Mouse (Mus musculus) kidney, adult 8-10 months (tissue): ENCODE data around the gene Cdh15.

ENCODE experiments used
- DNase-seq, 2 experiments: peaks; one replicate each; pipeline ENCODE4 v3.0.0; 2022

Cdh15 gene

GRCm38 (mm10) chr8:122844161-122844560 is 3.6 kb upstream of the Cdh15 start:
- DNase-seq, result no peak

GRCm38 (mm10) chr8:122845662-122846061 is 2.1 kb upstream of the Cdh15 start:
- DNase-seq, result no peak

- DNase-seq, result no peak
These were observed 1.6 kb downstream of the Cdh15 start for GRCm38 (mm10) chr8:122849152-122849910.

- DNase-seq, result no peak
These were observed 3.0 kb downstream of the Cdh15 start for GRCm38 (mm10) chr8:122850641-122851240.

GRCm38 (mm10) chr8:122851692-122852545 is 4.2 kb downstream of the Cdh15 start:
- DNase-seq, result no peak

GRCm38 (mm10) chr8:122852546-122852905 is 4.8 kb downstream of the Cdh15 start:
- no peak for DNase-seq

- no peak for DNase-seq
These were observed 5.6 kb downstream of the Cdh15 start for GRCm38 (mm10) chr8:122853340-122853771.

GRCm38 (mm10) chr8:122854388-122854787 is 6.6 kb downstream of the Cdh15 start:
- DNase-seq, result no peak

GRCm38 (mm10) chr8:122855123-122855522 is 7.4 kb downstream of the Cdh15 start:
- no peak for DNase-seq

GRCm38 (mm10) chr8:122856288-122856687 is 8.5 kb downstream of the Cdh15 start:
- DNase-seq, result no peak

- DNase-seq, result no peak
These were observed 12.1 kb downstream of the Cdh15 start for GRCm38 (mm10) chr8:122859843-122860242.

- no peak for DNase-seq
These were observed 17.0 kb downstream of the Cdh15 start for GRCm38 (mm10) chr8:122864719-122865129.

GRCm38 (mm10) chr8:122865441-122865840 is 17.7 kb downstream of the Cdh15 start:
- no peak for DNase-seq

- no peak for DNase-seq
These were observed 18.5 kb downstream of the Cdh15 start for GRCm38 (mm10) chr8:122866231-122866630.

- no peak for DNase-seq
These were observed 20.2 kb downstream of the Cdh15 start for GRCm38 (mm10) chr8:122867982-122868381.

GRCm38 (mm10) chr8:122870377-122870863 is 22.7 kb downstream of the Cdh15 start:
- peak in 1 of 2 experiments; percentile 9 for DNase-seq

GRCm38 (mm10) chr8:122871663-122872062 is 23.9 kb downstream of the Cdh15 start:
- DNase-seq, result no peak

- DNase-seq, result no peak
These were observed 25.4 kb downstream of the Cdh15 start for GRCm38 (mm10) chr8:122873171-122873570.

GRCm38 (mm10) chr8:122875186-122875585 is 27.4 kb downstream of the Cdh15 start:
- no peak for DNase-seq

GRCm38 (mm10) chr8:122878231-122878630 is 30.5 kb downstream of the Cdh15 start:
- DNase-seq, result no peak

GRCm38 (mm10) chr8:122880302-122880701 is 32.5 kb downstream of the Cdh15 start:
- DNase-seq, result no peak

GRCm38 (mm10) chr8:122883671-122884070 is 35.9 kb downstream of the Cdh15 start:
- DNase-seq, result no peak

- no peak for DNase-seq
These were observed 43.7 kb downstream of the Cdh15 start for GRCm38 (mm10) chr8:122891440-122891839.
